Mouse (Mus musculus) cerebellum, postnatal 14 days (tissue): ENCODE data around the gene Rarb.

Source experiments
- DNase-seq, 2 experiments: peaks; one replicate each; pipeline ENCODE4 v3.0.0; 2021; ENCODE audit warnings: mixed read lengths in 2 of 2

Gene Rarb

DNA sequence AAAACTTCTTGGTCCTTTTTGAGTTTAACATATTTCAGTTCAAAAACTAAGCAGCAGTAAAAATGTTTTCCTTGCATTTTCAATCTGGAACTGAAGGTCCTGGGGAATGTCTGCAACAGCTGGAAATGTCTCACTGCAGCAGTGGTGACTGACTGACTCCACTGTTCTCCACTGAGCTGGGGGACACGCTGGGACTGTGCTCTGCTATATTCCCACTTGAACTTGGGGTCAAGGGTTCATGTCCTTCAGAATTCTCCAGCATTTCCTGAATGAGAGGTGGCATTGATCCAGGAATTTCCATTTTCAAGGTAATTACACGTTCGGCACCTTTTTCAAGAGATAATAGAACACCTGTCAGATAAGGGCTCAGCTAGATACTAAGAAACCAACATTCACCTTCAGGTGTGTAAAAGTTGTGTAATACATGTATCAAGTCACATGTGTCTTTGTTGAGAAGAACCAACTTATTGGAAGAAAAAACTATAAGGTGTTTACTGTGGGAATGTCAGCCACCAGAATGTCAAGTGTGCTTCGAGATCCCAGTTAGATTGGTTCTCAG, 386.9 kb downstream of the Rarb start:
- no peak for DNase-seq

- no peak for DNase-seq
Observed at GRCm38 (mm10) chr14:16427569-16427968, 391.4 kb downstream of the Rarb start.

DNA sequence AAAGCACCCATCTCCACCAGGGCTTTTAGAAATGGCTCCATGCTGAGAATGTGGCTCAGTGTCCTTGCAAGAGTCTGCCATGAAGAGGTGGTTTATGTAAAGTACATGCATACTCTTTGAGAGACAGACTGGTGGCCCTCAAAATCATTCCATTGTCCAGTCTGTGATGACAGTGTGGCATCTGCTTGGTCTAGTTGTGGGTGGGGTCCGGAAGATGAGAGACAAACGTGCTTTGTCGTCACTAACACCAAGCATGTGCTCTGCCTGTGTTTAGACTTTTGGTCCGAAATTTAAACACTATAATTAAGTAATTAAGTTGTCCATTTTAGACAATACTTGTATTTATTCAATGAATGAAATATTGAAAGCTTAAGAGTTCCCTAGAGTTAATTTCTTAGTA, 404.8 kb downstream of the Rarb start:
- no peak for DNase-seq

- DNase-seq: no peak
Observed at GRCm38 (mm10) chr14:16405187-16405586, 413.8 kb downstream of the Rarb start.

- no peak for DNase-seq
Observed at GRCm38 (mm10) chr14:16384783-16385182, 434.2 kb downstream of the Rarb start.
